ENCODE assay signal across 12 mouse cellular contexts in the genomic region with DNA sequence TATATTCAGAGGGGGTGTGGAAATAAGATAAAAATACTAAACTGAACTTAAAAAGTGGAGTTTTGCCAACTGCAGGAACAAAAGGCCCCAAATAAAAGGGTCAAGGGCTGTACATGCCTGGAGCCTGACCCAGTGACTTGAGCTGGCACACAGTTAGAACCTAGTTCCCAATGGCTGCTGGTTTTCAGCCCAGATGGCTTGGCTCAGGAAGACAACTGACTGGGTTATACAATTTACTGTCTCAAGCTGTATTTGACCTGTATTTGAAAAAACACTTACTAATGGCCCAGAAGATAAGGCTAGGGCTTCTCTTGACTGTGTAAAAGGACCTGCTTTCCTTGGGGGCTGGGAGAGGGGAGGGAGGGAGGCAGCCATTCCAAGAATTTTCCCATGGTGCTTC. TPM values are rescaled to one million over a fixed set of nuclear protein-coding genes. Genes with fewer than 3 reads are reported as not detected.
A peak's percentile ranks its signal among the peaks of the same experiment; 100 is the strongest.
DNase-seq lines count a peak whose midpoint lies in the region; ATAC-seq and TF ChIP-seq lines count a peak whose summit lies in the region.
"Had no signal": no experiment of that assay in that cellular context is flagged by ENCODE, and none has a peak within 500 bp of the region (broad histone marks: within the 10 kb centered on the region; RNA-seq: fewer than 3 reads in every experiment).

No protein-coding gene starts in this region.

- H3K27me3 ChIP-seq in MEL (ENCODE audit: control insufficient read depth in 1 of 2, insufficient read depth in 2 of 2, low read length in 2 of 2): no peaks in the 10 kb centered on the region
- no peaks in the 10 kb centered on the region for H3K27me3 ChIP-seq in liver, embryonic 13.5 days
- H3K27me3 ChIP-seq in forebrain, embryonic 13.5 days: no peaks in the 10 kb centered on the region
- H3K27me3 ChIP-seq: limb, embryonic 12.5 days had no signal

- ATAC-seq in liver, embryonic 13.5 days (ENCODE audit: low read depth): 0 out of 2 replicates have a peak, but pooled peaks have one; percentile 8
- ATAC-seq in forebrain, embryonic 13.5 days: no peak; the same call in 1 of the 2 replicates

- no peak for TF ChIP-seq POLR2A in MEL (IDR thresholded peaks at IDR 0.05; ENCODE audit: control insufficient read depth in 1 of 2, insufficient read depth in 1 of 2, low read depth in 1 of 2, low read length in 2 of 2, poor library complexity in 1 of 2)

- TF ChIP-seq CTCF in MEL (IDR thresholded peaks at IDR 0.05 in 2 of 3, conservative IDR thresholded peaks at IDR 0.05 in 1 of 3; ENCODE audit: control insufficient read depth in 1 of 3, insufficient read depth in 1 of 3, low read depth in 2 of 3, low read length in 3 of 3, poor library complexity in 1 of 3, severe bottlenecking in 1 of 3): no peak
- no peak for TF ChIP-seq CTCF in left cerebral cortex, adult 2 months (IDR thresholded peaks at IDR 0.05)

- no peak overlapping the region for H3K4me2 ChIP-seq in liver, embryonic 13.5 days
- no peak overlapping the region for H3K4me2 ChIP-seq in forebrain, embryonic 13.5 days
- H3K4me2 ChIP-seq: hindbrain, embryonic 14.5 days; limb, embryonic 12.5 days had no signal

- peaks cover 9 to 10% of the 10 kb centered on the region in 2 experiments; a peak in 3 of 4 replicates for H3K4me1 ChIP-seq in MEL (ENCODE audit: control insufficient read depth in 1 of 2, insufficient read depth in 2 of 2, low read length in 2 of 2)
- H3K4me1 ChIP-seq in liver, embryonic 13.5 days (replicated peaks): peaks cover 68% of the 10 kb centered on the region
- peaks cover 24% of the 10 kb centered on the region for H3K4me1 ChIP-seq in forebrain, embryonic 13.5 days

- no peak for TF ChIP-seq RAD21 in MEL (IDR thresholded peaks at IDR 0.05; ENCODE audit: low read depth, low read length)

- no peak overlapping the region for H3K9ac ChIP-seq in MEL (ENCODE audit: control insufficient read depth, low read depth, low read length, poor library complexity, severe bottlenecking)
- peak overlapping the region; percentile 40 for H3K9ac ChIP-seq in liver, embryonic 13.5 days
- H3K9ac ChIP-seq in forebrain, embryonic 13.5 days: no peak overlapping the region
- H3K9ac ChIP-seq: hindbrain, embryonic 14.5 days; limb, embryonic 12.5 days had no signal

- intact Hi-C loops in heart, postnatal 10 days (cut with DNase I): no loop called here
- intact Hi-C loops in left cerebral cortex, adult 2 months (cut with DNase I): no loop called here

- peak overlapping the region; percentile 37; the same call in 1 of the 2 replicates for H3K27ac ChIP-seq in MEL (ENCODE audit: control insufficient read depth, low read depth, low read length)
- H3K27ac ChIP-seq in liver, embryonic 13.5 days: peak overlapping the region; percentile 85
- no peak overlapping the region for H3K27ac ChIP-seq in left cerebral cortex, adult 2 months
- H3K27ac ChIP-seq in forebrain, embryonic 13.5 days: no peak overlapping the region
- H3K27ac ChIP-seq: hindbrain, embryonic 14.5 days; limb, embryonic 12.5 days had no signal

- no peak overlapping the region for H3K4me3 ChIP-seq in MEL (ENCODE audit: control insufficient read depth in 1 of 2, insufficient read depth in 1 of 2, low read depth in 2 of 2, low read length in 2 of 2)
- no peak overlapping the region for H3K4me3 ChIP-seq in liver, embryonic 13.5 days (replicated peaks)
- no peak overlapping the region for H3K4me3 ChIP-seq in left cerebral cortex, adult 2 months
- H3K4me3 ChIP-seq in forebrain, embryonic 13.5 days: no peak overlapping the region
- H3K4me3 ChIP-seq: limb, embryonic 12.5 days had no signal

- peak; percentile 37 to 44 for DNase-seq in heart, postnatal 10 days
- no peak for DNase-seq in heart, adult 9 months (ENCODE audit: low spot score in 2 of 2)
- DNase-seq in MEL (ENCODE audit: low read depth, low spot score): peak; percentile 53
- peak; percentile 8 for DNase-seq in NIH3T3 (ENCODE audit: low read depth)
- DNase-seq in liver, embryonic 13.5 days: no peak
- DNase-seq in left cerebral cortex, adult 2 months (ENCODE audit: extremely low spot score in 1 of 2, low spot score in 2 of 2): no peak
- DNase-seq: gastrocnemius, postnatal 25 days; thymus, postnatal 14 days had no signal

- no peak for TF ChIP-seq EP300 in MEL (IDR thresholded peaks at IDR 0.05; ENCODE audit: low read depth in 1 of 2, low read length in 2 of 2)

- peaks cover 0 to 19% of the 10 kb centered on the region in 2 experiments; a peak in 2 of 4 replicates for H3K36me3 ChIP-seq in MEL (ENCODE audit: control insufficient read depth in 1 of 2, insufficient read depth in 2 of 2, low read length in 2 of 2)
- H3K36me3 ChIP-seq in liver, embryonic 13.5 days: no peaks in the 10 kb centered on the region
- no peaks in the 10 kb centered on the region for H3K36me3 ChIP-seq in forebrain, embryonic 13.5 days (ENCODE audit: poor library complexity, severe bottlenecking)
- H3K36me3 ChIP-seq: limb, embryonic 12.5 days had no signal

- no peaks in the 10 kb centered on the region for H3K9me3 ChIP-seq in MEL (replicated peaks; ENCODE audit: insufficient read depth, low read length)
- no peaks in the 10 kb centered on the region for H3K9me3 ChIP-seq in liver, embryonic 13.5 days (replicated peaks)
- no peaks in the 10 kb centered on the region for H3K9me3 ChIP-seq in forebrain, embryonic 13.5 days (replicated peaks)
- H3K9me3 ChIP-seq: limb, embryonic 12.5 days had no signal

- no peaks in the 10 kb centered on the region for H3K79me2 ChIP-seq in MEL (ENCODE audit: control insufficient read depth, insufficient read depth, low read length, poor library complexity)

TF ChIP-seq in MEL, 35 proteins besides CTCF, POLR2A, EP300 and RAD21:
- 0 out of 2 replicates have a peak, but pooled peaks have one; percentile 10 for TF ChIP-seq ZNF384 (IDR thresholded peaks at IDR 0.05; ENCODE audit: low read depth, low read length)
- 0 out of 2 replicates have a peak, but pooled peaks have one; percentile 19 for TF ChIP-seq GATA1 (IDR thresholded peaks at IDR 0.05; ENCODE audit: low read depth, low read length)
- TF ChIP-seq GABPA (IDR thresholded peaks at IDR 0.05; ENCODE audit: low read depth, low read length): no peak
TF ChIP-seq in MEL: peak in this region for 2.

RNA-seq across cellular contexts. Expression of gene Spz1, which starts 13.3 kb away (rescaled TPM):
- not detected for total RNA-seq in heart, postnatal 10 days (2021)
- not detected in 2 replicates for total RNA-seq in MEL (2012; rRNA removed)
- polyA plus RNA-seq in MEL (2012; ENCODE audit: insufficient read depth in 1 of 2, insufficient read length in 2 of 2, low read depth in 1 of 2, low replicate concordance in 2 of 2, missing spikeins in 1 of 2): not detected
- polyA plus RNA-seq in liver, embryonic 13.5 days (2015; fragmentation: Nextera tagmentation; extraction: Ambion mirVana): not detected in 2 replicates
- not detected for total RNA-seq in left cerebral cortex, adult 2 months (2021)
- not detected in 2 replicates for polyA plus RNA-seq in forebrain, embryonic 13.5 days (2015; fragmentation: Nextera tagmentation; extraction: Ambion mirVana)
- total RNA-seq: gastrocnemius, postnatal 25 days had no signal
- polyA plus RNA-seq: hindbrain, embryonic 14.5 days; limb, embryonic 12.5 days; spleen, adult 2 months had no signal

RNA-seq across cellular contexts. Expression of gene Serinc5, which starts 21.6 kb away (rescaled TPM):
- total RNA-seq in heart, postnatal 10 days (2021): 10 to 100 TPM; 30.7 to 36.8 TPM
- total RNA-seq in MEL (2012; rRNA removed): 3.9 and 4.0 TPM in 2 replicates
- polyA plus RNA-seq in MEL (2012; ENCODE audit: insufficient read depth in 1 of 2, insufficient read length in 2 of 2, low read depth in 1 of 2, low replicate concordance in 2 of 2, missing spikeins in 1 of 2): 1 to 10 TPM in 1 of 2 experiments, not detected in 1; 8.8 TPM
- polyA plus RNA-seq in liver, embryonic 13.5 days (2015; fragmentation: Nextera tagmentation; extraction: Ambion mirVana): 14.7 and 20.2 TPM in 2 replicates
- 10 to 100 TPM; 62.3 to 62.4 TPM for total RNA-seq in left cerebral cortex, adult 2 months (2021)
- 11.5 and 13.3 TPM in 2 replicates for polyA plus RNA-seq in forebrain, embryonic 13.5 days (2015; fragmentation: Nextera tagmentation; extraction: Ambion mirVana)

RNA-seq across cellular contexts. Expression of gene Zfyve16, which starts 58.6 kb away (rescaled TPM):
- 10 to 100 TPM; 17.5 to 20.2 TPM for total RNA-seq in heart, postnatal 10 days (2021)
- 4.1 and 5.3 TPM in 2 replicates for total RNA-seq in MEL (2012; rRNA removed)
- 1 to 10 TPM in 1 of 2 experiments, not detected in 1; 4.5 TPM for polyA plus RNA-seq in MEL (2012; ENCODE audit: insufficient read depth in 1 of 2, insufficient read length in 2 of 2, low read depth in 1 of 2, low replicate concordance in 2 of 2, missing spikeins in 1 of 2)
- 1.5 and 2.0 TPM in 2 replicates for polyA plus RNA-seq in liver, embryonic 13.5 days (2015; fragmentation: Nextera tagmentation; extraction: Ambion mirVana)
- 10 to 100 TPM; 16.7 to 18.4 TPM for total RNA-seq in left cerebral cortex, adult 2 months (2021)
- 10.0 TPM in 2 replicates for polyA plus RNA-seq in forebrain, embryonic 13.5 days (2015; fragmentation: Nextera tagmentation; extraction: Ambion mirVana)

Comparison
In these comparisons a context has a peak if more than half of its experiments do, and no peak if none do; other contexts are left out.
1. DNase-seq: peak in heart, postnatal 10 days (2 of 2), MEL (single experiment) and NIH3T3 (single experiment); none in heart, adult 9 months (0 of 2), liver, embryonic 13.5 days (single experiment) and left cerebral cortex, adult 2 months (0 of 2).
2. H3K27ac ChIP-seq: peak in MEL (single experiment) and liver, embryonic 13.5 days (single experiment); none in left cerebral cortex, adult 2 months (single experiment) and forebrain, embryonic 13.5 days (single experiment).